Mouse (Mus musculus): ENCODE measurements at regions not wholly inside any gene's neighbourhood (a gene's known extent, or its start where the extent isn't known, plus 50 kb on each side); places are given as distances from the start of the nearest gene placed in this dataset.

- TF ChIP-seq CTCF (IDR thresholded peaks at IDR 0.05; ENCODE audit: low read depth, low read length) (no peak), POLR2A (IDR thresholded peaks at IDR 0.05; ENCODE audit: extremely low read depth, insufficient read depth, low read length) (no peak)
Observed at GRCm38 (mm10) chr3:137069334-137069733, 271.5 kb upstream of the Emcn start.
